Mouse (Mus musculus) urinary bladder, postnatal 25 days (tissue): ENCODE measurements around the gene Gm21974.
"Not testable (repeated sequence)": the region's sequence is repeated elsewhere in the genome, so short reads cannot be mapped to it uniquely, and the experiment has no call there.

Experiments used
- DNase-seq: peaks from one replicate; pipeline ENCODE4 v3.0.0; 2022; ENCODE audit warnings: low spot score

Gene Gm21974

GRCm38 (mm10) chr7:127895442-127895841, at the start of gene Gm21974, which contains the start of gene Vkorc1:
Gene Gm21974 (minus strand): TSS chr7:127895454.
Gene Vkorc1 (minus strand): TSS chr7:127895617.
- DNase-seq, result peak; percentile 90

DNA sequence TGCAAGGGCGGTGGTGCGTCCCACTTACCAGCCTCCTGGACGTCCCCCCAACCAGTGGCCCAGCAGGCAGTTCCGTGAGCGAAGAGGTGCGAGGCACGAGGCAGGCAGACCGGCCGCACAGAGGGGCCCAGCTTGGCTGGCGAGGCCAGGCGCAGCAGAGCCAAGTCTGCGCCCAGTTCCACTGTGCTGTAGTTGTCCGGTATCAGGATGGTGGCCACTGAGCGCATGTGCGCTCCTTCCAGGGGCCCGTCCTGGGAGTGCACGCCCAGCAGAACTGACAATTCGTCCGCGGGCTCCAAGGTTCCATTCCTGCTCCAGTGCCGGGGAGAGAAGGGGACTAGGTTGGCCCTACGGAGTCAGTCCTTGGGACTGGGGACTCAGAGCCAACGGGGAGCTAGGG, 49.4 kb upstream of the Gm21974 start:
- no peak for DNase-seq

GRCm38 (mm10) chr7:127942097-127942496, 46.8 kb upstream of the Gm21974 start:
- DNase-seq, result not testable (repeated sequence)

DNA sequence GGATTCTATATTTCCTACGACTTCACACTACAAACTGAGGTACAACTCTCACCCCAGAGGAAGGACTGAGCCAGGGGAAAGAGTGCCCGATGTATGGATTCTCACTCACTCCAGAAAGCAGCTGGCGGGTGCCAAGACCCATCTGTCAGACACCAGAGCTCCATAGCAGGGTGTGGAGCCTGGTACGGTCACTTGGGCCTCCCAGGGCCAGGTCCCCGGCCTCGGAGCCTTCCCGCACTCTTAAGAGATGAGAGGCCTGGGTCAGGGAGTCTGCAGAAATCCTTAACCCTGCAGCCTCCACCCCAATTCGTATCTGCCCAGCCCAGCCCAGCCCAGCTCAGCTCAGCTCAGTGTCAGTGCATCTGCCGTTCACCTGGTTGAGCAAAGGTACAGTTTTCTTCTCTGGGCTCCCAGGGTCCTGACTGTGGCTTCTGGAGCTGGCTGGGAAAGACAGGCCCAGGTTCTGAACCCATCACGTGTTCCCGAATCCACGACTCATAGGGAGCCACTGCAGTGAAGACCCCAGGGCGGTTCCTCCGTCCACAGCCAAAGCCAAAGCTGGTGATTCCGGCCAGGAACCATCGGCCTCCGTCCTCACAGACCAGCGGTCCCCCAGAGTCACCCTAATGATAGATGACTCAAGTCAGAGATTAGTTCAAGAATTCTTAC, 41.1 kb upstream of the Gm21974 start:
- DNase-seq, result no peak

- no peak for DNase-seq
Observed at GRCm38 (mm10) chr7:127935748-127936159, 40.5 kb upstream of the Gm21974 start.

GRCm38 (mm10) chr7:127935028-127935722, 39.9 kb upstream of the Gm21974 start:
- peak; percentile 95 for DNase-seq

GRCm38 (mm10) chr7:127934075-127934474, 38.8 kb upstream of the Gm21974 start:
- no peak for DNase-seq

DNA sequence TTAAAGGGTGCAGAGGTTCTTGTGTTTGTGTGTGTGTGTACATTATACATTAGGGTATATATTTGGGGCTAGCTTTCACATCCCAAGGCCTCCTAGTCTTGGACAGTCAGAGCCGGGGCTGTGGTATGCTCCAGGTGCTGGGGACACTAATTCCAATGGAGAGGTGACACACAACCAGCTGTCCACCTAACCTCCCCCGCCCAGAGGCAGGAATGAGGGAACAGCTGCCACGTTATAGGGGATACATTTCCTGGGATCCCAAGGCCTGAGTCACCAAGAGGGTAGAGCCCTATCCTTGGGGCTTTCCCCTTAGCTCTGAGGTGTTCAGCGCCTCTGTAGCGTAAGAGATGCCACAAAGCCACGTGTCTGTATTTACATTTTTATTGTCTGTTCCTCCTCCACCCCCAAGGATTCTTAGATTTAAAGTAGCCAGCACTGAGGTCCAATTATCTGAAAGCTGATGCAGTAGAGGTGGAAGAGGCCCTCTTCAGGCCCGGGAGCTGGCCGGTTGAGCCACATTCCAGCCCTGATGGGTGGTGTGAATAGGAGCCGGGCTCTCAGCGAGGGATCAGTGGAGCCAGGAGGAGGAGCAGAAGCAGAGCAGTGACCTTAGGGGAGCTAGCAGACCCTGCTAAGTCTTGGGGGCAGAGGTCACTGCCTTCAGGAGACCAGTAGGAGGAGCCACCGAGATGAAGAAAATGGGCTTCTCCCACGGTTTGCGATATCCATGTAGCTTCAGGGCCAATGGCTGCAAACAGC, 37.2 kb upstream of the Gm21974 start:
- no peak for DNase-seq

- no peak for DNase-seq
Observed at GRCm38 (mm10) chr7:127931351-127932135, 36.3 kb upstream of the Gm21974 start.

DNA sequence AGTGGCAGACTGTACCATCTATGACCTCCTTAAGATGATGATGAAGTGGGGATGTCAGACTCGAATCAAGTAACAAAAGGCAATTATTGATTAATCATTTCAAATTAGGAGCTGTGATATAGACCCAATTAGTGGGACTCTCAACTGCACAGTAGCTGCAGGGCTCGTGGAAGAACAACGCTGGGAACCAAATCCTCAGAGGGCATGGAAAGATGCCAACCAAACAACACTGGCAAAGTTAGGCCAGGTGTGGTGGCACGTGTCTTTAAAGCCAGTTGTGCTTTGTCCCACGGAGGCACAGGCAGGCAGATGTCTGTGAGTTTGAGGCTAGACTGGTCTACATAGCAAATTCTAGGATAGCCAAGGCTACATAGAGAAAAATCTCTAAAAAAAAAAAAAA, 35.4 kb upstream of the Gm21974 start:
- no peak for DNase-seq

GRCm38 (mm10) chr7:127929923-127930322, 34.7 kb upstream of the Gm21974 start, which contains the start of gene Prss8:
Gene Prss8 (minus strand): TSS chr7:127930104.
- DNase-seq, result no peak

DNA sequence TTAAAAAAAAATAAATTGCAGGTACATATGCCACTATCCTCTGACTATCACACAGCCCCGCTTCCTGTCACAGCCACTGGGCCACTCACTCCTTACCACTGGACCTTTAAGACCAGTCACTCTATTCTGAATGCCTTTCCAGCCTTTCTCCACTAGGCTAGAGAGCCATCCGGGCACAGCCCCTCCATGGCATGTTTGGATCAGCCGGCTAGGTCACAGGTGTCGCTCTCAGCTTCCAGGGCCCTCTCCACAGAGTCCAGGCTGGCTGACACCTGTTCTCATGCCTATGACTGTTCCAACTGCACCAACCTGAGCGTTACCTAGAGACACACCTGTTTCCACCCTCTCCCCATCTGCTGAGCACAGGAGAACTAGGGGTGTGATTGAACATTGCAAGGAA, 33.3 kb upstream of the Gm21974 start:
- DNase-seq, result no peak

- no peak for DNase-seq
Observed at GRCm38 (mm10) chr7:127927726-127928125, 32.5 kb upstream of the Gm21974 start.

DNA sequence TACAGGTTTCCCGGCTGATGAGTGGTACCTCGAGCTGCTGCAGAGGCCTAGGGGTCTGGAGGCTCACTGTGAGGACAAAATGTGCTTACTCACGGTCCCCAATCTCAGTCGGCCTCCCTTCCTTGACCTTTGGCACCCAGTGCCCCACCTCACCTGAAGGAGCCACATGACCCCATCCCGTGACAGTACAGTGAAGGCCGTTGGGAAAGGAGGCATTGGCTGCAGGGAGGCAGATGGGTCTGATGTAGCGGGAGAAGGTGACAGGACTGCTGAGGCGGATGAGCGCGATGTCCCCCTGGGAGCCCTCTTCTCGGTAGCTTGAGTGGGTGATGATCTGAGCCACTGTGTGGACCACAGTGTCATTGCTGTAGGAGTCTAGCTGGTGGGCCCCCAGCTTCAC, 31.6 kb upstream of the Gm21974 start:
- DNase-seq, result no peak

GRCm38 (mm10) chr7:127926066-127926465, 30.8 kb upstream of the Gm21974 start:
- no peak for DNase-seq

- DNase-seq, result no peak
Observed at GRCm38 (mm10) chr7:127925252-127925651, 30.0 kb upstream of the Gm21974 start.

- no peak for DNase-seq
Observed at GRCm38 (mm10) chr7:127923714-127924113, 28.5 kb upstream of the Gm21974 start.

DNA sequence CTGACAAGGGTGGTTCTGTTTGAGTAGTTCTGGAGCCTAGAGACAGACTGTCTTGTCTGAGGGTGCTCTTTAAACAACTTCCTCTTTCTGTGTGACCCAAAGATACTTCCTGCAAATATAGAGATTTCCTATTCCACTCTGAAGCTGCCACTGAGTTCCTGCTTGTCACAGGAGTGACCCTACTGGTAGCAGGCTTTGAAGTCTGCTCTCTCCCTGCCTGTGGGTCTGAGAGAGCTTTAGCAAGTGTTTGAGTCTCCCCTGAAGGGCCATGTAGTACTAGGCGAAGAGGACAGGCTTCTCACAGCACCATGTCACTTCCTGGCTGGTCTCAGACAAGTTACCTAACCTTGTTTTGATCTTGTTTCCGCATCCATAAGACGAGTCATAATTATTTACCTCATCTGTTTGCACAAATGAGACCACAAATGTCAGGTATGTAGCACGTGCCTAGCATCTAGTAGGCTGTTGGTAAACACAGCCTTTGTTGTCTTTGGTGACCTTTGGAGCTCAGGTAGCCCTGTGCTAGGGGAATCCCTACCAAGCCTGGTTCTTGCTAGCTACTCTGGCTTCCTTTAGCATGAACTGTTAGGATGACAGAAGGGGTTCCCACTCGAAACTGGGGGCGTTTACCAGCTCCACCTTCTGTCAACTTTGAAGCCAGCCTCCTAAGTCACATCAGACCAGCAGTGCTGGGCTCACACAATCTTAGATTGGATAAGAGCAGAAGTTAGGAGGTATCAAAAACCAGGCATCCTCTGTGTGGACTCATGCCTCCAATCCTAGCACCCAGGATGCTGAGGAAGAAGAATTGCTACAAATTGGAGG, 27.4 kb upstream of the Gm21974 start:
- no peak for DNase-seq

DNA sequence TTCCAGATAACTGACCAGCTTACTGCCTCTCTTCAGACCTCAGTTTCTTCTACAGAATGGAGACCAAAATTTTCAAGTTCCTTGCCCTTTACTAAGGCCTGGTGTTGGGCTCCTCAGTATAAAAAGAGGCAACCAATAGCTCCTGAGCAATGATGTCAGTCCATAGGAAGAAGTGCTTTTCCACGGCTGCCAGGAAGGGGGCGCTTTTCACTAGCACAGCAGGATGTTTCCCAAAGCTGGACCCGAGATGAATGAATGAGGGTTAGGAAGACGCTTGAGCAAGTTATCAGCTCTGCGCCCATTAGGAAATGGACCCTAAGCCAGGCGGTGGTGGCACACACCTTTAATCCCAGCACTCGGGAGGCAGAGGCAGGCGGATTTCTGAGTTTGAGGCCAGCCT, 26.3 kb upstream of the Gm21974 start:
- no peak for DNase-seq

DNA sequence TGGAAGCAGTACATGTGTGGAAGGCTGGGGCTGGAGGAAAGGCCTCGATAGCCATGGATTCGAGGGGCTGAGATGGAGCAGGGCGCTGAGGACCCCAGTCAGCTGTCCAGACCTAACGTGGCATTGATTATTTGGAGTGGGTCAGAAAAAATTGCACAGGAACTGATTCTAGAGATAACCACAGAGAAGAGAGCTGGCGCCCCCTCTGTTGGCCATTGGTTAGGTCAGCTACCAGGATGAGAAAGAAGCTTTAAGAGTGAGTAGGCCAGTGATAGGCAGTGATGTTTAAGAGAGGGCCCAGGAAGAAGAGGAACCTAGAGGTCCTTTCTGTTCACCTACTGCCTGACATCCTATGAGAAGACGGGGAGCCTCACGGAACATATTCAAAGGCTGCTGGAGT, 24.0 kb upstream of the Gm21974 start:
- no peak for DNase-seq

DNA sequence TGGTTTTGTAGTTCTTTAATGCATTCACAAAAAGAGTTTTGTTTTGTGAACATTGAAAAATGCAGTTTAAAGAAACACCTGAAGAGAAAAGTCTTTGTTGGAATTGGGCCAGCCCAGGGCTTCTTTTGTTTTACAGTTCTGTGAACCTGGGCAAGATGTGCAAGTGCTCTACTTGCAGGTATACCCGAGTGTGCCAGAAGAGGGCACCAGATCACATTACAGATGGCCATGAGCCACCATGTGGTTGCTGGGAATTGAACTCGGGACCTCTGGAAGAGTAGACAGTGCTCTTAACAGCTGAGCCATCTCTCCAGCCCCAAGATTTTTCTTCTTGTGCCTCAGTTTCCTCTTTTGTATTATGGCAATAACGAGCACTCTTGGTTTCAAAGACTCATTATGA, 22.9 kb upstream of the Gm21974 start:
- DNase-seq, result no peak
